Mouse (Mus musculus) C2C12 (cell line): ENCODE data around the gene Dpf1. TPM values are rescaled to one million over a fixed set of nuclear protein-coding genes. Genes with fewer than 3 reads are reported as not detected.

ENCODE experiments used
- H3K27me3 ChIP-seq: one replicate; pipeline ENCODE4 v1.6.1; 2011; ENCODE audit not compliant: control insufficient read depth, insufficient read depth, insufficient read length
- H3K36me3 ChIP-seq: one replicate; pipeline ENCODE4 v1.6.1; 2011; ENCODE audit not compliant: control insufficient read depth, insufficient read depth
- H3K4me3 ChIP-seq: one replicate; pipeline ENCODE4 v1.5.1; 2011; ENCODE audit warnings: mild to moderate bottlenecking, control low read depth; ENCODE audit not compliant: poor library complexity, insufficient read depth, severe bottlenecking
- H3K79me2 ChIP-seq: one replicate; pipeline ENCODE4 v1.6.1; 2011; ENCODE audit not compliant: control insufficient read depth, insufficient read depth
- H3K79me3 ChIP-seq: one replicate; pipeline ENCODE4 v1.6.1; 2011; ENCODE audit warnings: low read depth, control low read depth
- H3ac ChIP-seq: one replicate; pipeline ENCODE3; 2011; ENCODE audit warnings: low read depth; ENCODE audit not compliant: control insufficient read depth, insufficient read length
- CEBPB ChIP-seq: IDR thresholded peaks from one replicate; pipeline ENCODE4 v1.6.1; 2011; ENCODE audit warnings: low read depth, mild to moderate bottlenecking, control low read depth, moderate library complexity
- CTCF ChIP-seq: IDR thresholded peaks from one replicate; pipeline ENCODE4 v1.5.1; 2011; ENCODE audit not compliant: control insufficient read depth, insufficient read depth, insufficient read length
- FOSL1 ChIP-seq: IDR thresholded peaks from one replicate; pipeline ENCODE4 v1.8.0; 2011; ENCODE audit warnings: mild to moderate bottlenecking, low read length; ENCODE audit not compliant: poor library complexity, insufficient read depth, severe bottlenecking
- MAX ChIP-seq: IDR thresholded peaks from one replicate; pipeline ENCODE4 v1.6.1; 2011; ENCODE audit warnings: mild to moderate bottlenecking, control low read depth
- MYOD1 ChIP-seq: IDR thresholded peaks from one replicate; pipeline ENCODE4 v1.6.1; 2011; ENCODE audit warnings: low read depth; ENCODE audit not compliant: control insufficient read depth, insufficient read length
- MYOG ChIP-seq: IDR thresholded peaks from one replicate; pipeline ENCODE4 v1.6.1; 2011; ENCODE audit not compliant: control insufficient read depth, insufficient read length; ENCODE audit errors: extremely low read depth
- USF1 ChIP-seq: IDR thresholded peaks from one replicate; pipeline ENCODE4 v1.6.1; 2011; ENCODE audit warnings: low read depth, mild to moderate bottlenecking, control low read depth, moderate library complexity
- polyA plus RNA-seq: library from polyadenylated mRNA; unstranded; fragments of >200 nt; fragmentation: generic; extraction: Trizol; gene quantifications from one replicate; pipeline ENCODE4 v1.2.1, GENCODE M21; 2012; ENCODE audit warnings: missing spikeins

Gene Dpf1
- polyA plus RNA-seq, 1 experiment: 14.3 TPM

GRCm38 (mm10) chr7:29335841-29336671 lies 32.3 kb downstream of the Dpf1 start:
- Histone ChIP-seq H3K79me2 (no peaks in the 10 kb centered on the region), H3ac (no peak overlapping the region), H3K4me3 (no peak overlapping the region), H3K36me3 (no peaks in the 10 kb centered on the region), H3K79me3 (no peaks in the 10 kb centered on the region), H3K27me3 (no peaks in the 10 kb centered on the region)
- TF ChIP-seq CTCF (no peak), MYOD1 (no peak), CEBPB (no peak), FOSL1 (no peak), MAX (no peak), MYOG (no peak), USF1 (no peak)

- TF ChIP-seq MYOD1 (no peak), USF1 (no peak), MYOG (no peak), FOSL1 (no peak), MAX (no peak), CTCF (no peak), CEBPB (no peak)
- H3K36me3 ChIP-seq: no peaks in the 10 kb centered on the region
- no peaks in the 10 kb centered on the region for H3K79me3 ChIP-seq
- no peak overlapping the region for H3K4me3 ChIP-seq
- H3ac ChIP-seq: no peak overlapping the region
- no peaks in the 10 kb centered on the region for H3K27me3 ChIP-seq
- no peaks in the 10 kb centered on the region for H3K79me2 ChIP-seq
These were observed 33.1 kb downstream of the Dpf1 start for GRCm38 (mm10) chr7:29336795-29337319.

- Histone ChIP-seq H3K79me3 (no peaks in the 10 kb centered on the region), H3K4me3 (no peak overlapping the region), H3K36me3 (no peaks in the 10 kb centered on the region), H3K27me3 (no peaks in the 10 kb centered on the region), H3K79me2 (no peaks in the 10 kb centered on the region), H3ac (no peak overlapping the region)
- TF ChIP-seq MYOG: no peak
- TF ChIP-seq USF1: no peak
- no peak for TF ChIP-seq CTCF
- no peak for TF ChIP-seq MAX
- no peak for TF ChIP-seq MYOD1
- TF ChIP-seq CEBPB: no peak
- TF ChIP-seq FOSL1: no peak
These were observed 34.0 kb downstream of the Dpf1 start for GRCm38 (mm10) chr7:29337766-29338165.

GRCm38 (mm10) chr7:29338351-29338919 lies 34.7 kb downstream of the Dpf1 start:
- TF ChIP-seq CTCF (no peak), FOSL1 (no peak), USF1 (no peak), MYOG (no peak), CEBPB (no peak), MYOD1 (no peak), MAX (no peak)
- H3K79me2 ChIP-seq: no peaks in the 10 kb centered on the region
- no peaks in the 10 kb centered on the region for H3K27me3 ChIP-seq
- no peak overlapping the region for H3K4me3 ChIP-seq
- H3K79me3 ChIP-seq: no peaks in the 10 kb centered on the region
- no peak overlapping the region for H3ac ChIP-seq
- H3K36me3 ChIP-seq: no peaks in the 10 kb centered on the region

GRCm38 (mm10) chr7:29338984-29339679 lies 35.4 kb downstream of the Dpf1 start:
- no peaks in the 10 kb centered on the region for H3K79me3 ChIP-seq
- H3K4me3 ChIP-seq: no peak overlapping the region
- no peak overlapping the region for H3ac ChIP-seq
- H3K27me3 ChIP-seq: no peaks in the 10 kb centered on the region
- H3K36me3 ChIP-seq: no peaks in the 10 kb centered on the region
- H3K79me2 ChIP-seq: no peaks in the 10 kb centered on the region
- TF ChIP-seq MYOD1 (no peak), CEBPB (no peak), CTCF (no peak), USF1 (no peak), MAX (no peak), MYOG (no peak), FOSL1 (no peak)
